Mouse (Mus musculus) heart, adult 18-20 months (tissue): ENCODE data around the gene Zfp646. TPM values are rescaled to one million over a fixed set of nuclear protein-coding genes. Genes with fewer than 3 reads are reported as not detected.
"Not testable (repeated sequence)": the region's sequence is repeated elsewhere in the genome, so short reads cannot be mapped to it uniquely, and the experiment has no call there.

Experiments used
- DNase-seq, 2 experiments: peaks; one replicate each; pipeline ENCODE4 v3.0.0; 2021 to 2022; ENCODE audit warnings: mixed read lengths in 1 of 2
- total RNA-seq, 2 experiments: library from RNA; stranded (reverse); gene quantifications; 2 replicates each; pipeline ENCODE4 v1.2.3; 2021

The Zfp646 gene
- total RNA-seq, 2 experiments from 2014 or later: 16.7 to 17.9 TPM

GRCm38 (mm10) chr7:127880431-127880830, 4.4 kb downstream of the Zfp646 start:
- no peak for DNase-seq

DNA sequence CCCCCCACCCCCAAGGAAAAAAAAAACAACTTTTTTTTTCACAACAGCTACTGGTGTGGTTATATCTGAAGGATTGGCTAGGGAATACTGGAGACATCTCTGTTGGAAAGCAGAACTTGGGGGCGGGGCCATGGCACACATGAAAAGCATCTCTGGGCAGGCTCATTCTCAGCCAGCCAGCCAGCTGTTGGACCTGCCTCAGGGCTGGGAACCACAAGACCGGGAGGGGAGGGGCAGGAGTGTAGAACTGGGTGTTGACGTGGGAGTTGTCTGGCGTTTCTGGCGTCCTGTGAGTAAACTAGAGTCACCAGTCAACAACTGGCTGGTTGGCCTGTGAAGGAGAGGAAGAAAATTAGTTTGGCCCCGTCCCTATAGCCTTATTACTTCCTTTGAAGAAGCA, 9.9 kb downstream of the Zfp646 start:
- DNase-seq: peak; percentile 84 to 88

- DNase-seq: no peak
Measured at GRCm38 (mm10) chr7:127886551-127886950, 10.5 kb downstream of the Zfp646 start.

- DNase-seq: no peak
Measured at GRCm38 (mm10) chr7:127887191-127887590, 11.2 kb downstream of the Zfp646 start.

DNA sequence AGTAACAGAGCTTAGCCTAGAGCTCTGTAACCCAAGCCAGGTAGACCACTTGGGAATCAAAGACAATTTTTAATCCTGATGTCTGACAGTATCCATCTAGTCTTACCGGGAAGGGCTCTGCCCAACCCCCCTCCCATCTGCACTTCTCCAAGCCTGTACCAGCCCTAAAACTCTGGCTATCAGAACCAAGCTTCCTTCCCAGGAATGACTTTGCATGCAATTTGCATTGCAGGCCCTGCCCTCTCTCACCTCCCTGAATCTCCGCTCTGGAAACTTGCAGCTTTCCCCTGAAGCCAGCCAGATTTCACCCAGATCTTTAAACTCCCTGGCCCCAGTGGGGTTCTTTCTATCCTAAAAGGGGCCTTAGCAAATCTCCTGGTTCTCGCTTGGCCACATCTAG, 11.8 kb downstream of the Zfp646 start:
- no peak for DNase-seq

DNA sequence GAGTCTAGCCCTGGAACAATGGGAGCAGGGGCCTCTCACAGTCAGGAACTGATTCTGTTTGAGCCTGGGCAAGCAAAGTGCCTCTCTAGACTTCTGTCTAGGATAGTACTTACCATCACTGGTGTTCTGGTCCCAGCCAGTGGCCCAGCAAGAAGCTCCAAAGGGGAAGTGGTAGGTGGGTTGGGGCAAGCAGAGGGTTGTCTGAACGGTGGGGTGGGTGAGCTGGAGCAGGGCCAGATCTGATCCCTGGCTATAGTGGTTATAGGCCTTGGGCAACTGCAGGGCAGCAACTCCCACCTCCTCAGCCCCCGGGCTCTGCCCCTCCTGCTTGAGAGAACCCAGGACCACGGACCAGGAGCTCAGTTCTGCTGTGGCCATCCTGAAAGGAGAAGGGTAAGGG, 12.8 kb downstream of the Zfp646 start:
- no peak for DNase-seq

GRCm38 (mm10) chr7:127890798-127891197, 14.8 kb downstream of the Zfp646 start, which contains the start of gene Prss53:
Gene Prss53, minus strand, starts transcription at chr7:127890970.
- DNase-seq: no peak

- DNase-seq: no peak
Measured at GRCm38 (mm10) chr7:127894480-127894879, 18.5 kb downstream of the Zfp646 start.

DNA sequence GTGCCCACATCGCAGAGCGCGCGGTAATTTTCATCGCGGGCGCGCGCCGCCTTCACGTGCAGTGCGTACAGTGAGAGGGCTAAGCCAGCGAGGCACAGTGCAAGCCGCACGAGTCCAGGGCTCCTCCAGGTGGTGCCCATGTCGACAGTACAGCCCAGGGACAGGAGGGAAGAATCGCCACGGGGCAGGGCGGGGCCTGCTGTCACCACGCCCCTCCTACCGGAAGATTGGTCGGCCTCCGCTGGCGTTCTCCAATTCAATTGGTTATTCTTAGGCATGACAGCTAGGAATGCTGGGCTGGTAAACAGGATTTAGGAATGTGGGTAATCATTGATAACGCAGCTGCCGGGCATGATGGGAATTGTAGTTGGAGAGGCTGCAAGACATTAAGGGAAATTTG, 19.4 kb downstream of the Zfp646 start, which contains the start of the genes Gm21974 and Vkorc1:
Gene Gm21974, minus strand, starts transcription at position 13 of the 400 bp plus-strand sequence.
Gene Vkorc1, minus strand, starts transcription at position 176 of the 400 bp plus-strand sequence.
- DNase-seq: peak; percentile 97 to 98

DNA sequence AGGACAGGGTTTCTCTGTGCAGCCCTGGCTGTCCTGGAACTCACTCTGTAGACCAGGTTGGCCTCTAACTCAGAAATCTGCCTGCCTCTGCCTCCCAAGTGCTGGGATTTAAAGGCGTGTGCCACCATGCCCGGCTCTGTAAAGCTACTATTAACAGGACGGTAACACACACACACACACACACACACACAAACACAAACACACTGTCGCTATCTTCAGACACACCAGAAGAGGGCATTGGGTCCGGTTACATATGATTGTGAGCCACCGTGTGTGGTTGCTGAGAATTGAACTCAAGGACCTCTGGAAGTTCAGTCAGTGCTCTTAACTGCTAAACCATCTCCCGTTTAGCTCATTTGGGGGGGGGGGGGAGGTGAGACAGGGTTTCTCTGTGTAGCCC, 19.9 kb downstream of the Zfp646 start:
- not testable (repeated sequence) for DNase-seq

GRCm38 (mm10) chr7:127896384-127896783, 20.4 kb downstream of the Zfp646 start:
- DNase-seq: peak; percentile 52 to 70

GRCm38 (mm10) chr7:127897542-127897941, 21.5 kb downstream of the Zfp646 start:
- no peak for DNase-seq

GRCm38 (mm10) chr7:127898179-127898956, 22.3 kb downstream of the Zfp646 start:
- DNase-seq: no peak

- no peak for DNase-seq
Measured at GRCm38 (mm10) chr7:127899997-127900396, 24.0 kb downstream of the Zfp646 start.

DNA sequence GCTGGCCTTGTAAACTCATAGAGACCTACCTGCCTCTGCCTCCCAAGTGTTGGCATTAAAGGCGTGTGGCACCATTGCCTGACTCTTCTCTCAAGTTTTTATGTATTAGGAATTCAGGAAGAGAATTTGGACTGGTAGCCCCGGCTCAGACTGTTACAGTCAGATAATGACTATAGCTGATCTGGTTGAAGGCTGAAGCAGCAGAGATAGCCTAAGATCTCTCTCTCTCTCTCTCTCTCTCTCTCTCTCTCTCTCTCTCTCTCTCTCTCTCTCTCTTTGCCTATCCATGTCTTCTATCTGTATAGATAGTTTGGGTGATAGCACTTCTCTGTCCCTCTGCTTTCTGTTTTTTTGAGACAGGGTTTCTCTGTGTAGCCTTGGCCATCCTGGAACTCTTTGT, 25.8 kb downstream of the Zfp646 start:
- no peak for DNase-seq

- DNase-seq: peak; percentile 84
Measured at GRCm38 (mm10) chr7:127903971-127904796, 28.2 kb downstream of the Zfp646 start, which contains the start of gene Bckdk. Gene Bckdk, plus strand, starts transcription at chr7:127904082.

DNA sequence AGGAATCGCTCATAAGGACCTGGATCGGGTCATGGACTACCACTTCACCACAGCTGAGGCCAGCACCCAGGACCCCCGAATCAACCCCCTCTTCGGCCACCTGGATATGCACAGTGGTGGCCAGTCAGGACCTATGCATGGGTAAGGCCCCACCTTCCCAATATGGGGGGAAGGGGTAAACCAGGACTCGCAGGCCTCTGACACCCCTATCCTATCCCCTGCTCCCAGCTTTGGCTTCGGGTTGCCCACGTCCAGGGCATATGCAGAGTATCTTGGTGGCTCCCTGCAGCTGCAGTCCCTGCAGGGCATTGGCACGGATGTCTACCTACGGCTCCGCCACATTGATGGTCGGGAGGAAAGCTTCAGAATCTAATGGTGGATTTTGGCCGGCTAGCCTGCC, 31.9 kb downstream of the Zfp646 start:
- DNase-seq: no peak

DNA sequence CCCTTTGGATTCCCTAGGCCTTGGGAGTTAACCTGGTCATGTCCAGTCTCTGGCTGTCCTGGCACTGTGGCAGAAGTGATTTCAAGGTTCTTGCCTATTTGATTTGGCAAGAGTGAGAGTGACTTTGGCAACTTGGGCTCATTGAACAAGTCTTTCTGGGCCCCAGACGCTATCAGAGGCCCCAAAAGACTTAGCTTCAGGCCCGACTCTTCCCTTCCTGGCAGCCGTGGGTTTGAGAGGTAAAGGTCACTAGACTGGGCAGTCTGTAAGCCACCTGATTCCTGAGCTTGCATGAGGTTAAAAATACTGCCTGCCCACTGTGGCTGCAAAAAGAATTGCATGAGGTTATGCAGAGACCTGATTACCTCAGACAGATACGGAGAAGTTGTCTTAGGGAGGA, 32.6 kb downstream of the Zfp646 start:
- no peak for DNase-seq

- DNase-seq: peak; percentile 91 to 94
Measured at GRCm38 (mm10) chr7:127912190-127912871, 36.3 kb downstream of the Zfp646 start, which contains the start of gene Kat8. Gene Kat8, plus strand, starts transcription at chr7:127912516.

- no peak for DNase-seq
Measured at GRCm38 (mm10) chr7:127912938-127913337, 36.9 kb downstream of the Zfp646 start.

- DNase-seq: no peak
Measured at GRCm38 (mm10) chr7:127915293-127915692, 39.3 kb downstream of the Zfp646 start.

GRCm38 (mm10) chr7:127918203-127918602, 42.2 kb downstream of the Zfp646 start:
- peak in 1 of 2 experiments; percentile 46 for DNase-seq
